Mouse (Mus musculus) lung, postnatal 10 days (tissue): ENCODE data around the gene Ppp3ca.

Experiments used
- DNase-seq: peaks from one replicate; pipeline ENCODE4 v3.0.0; 2021

Ppp3ca gene

DNA sequence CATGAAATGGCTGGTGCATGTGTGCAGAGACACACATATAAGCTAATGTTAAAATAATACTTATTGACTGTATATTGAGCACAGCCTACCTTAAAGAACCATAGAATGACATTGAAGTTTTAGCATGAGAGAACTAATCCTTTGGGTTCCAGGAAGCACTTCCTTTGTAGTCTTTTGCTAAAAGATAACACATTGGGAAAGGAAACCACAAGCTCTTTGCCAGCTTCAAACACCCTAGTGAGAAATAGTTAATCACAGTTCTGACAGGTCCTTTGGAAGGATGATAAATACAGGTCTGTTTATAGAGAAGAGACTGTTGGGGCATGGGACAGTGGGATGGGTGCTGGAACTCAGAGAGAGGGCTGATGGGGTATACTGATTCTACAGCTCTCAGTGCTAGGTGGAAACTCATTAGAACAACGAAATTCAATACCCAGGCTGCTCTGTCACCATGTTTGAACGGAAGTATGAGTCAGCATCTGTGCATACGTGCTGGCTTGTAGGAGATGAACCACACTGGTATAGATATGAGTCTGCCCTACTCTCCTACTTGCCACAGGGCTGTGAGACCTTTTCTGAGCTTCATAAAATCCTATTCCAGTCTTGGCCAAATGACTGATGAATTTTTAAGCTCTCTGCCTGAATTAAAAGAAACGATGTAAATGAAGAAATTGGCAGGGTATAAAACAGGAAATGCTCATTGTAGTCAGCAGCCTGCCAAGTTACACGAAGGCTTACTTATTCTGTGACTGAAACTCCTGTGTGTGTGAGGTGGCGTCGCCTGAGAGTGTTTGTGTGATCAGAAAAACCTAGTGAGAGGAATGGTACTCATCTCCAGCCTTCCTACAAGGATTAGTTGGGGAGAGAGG lies 271.0 kb downstream of the Ppp3ca start:
- no peak for DNase-seq

DNA sequence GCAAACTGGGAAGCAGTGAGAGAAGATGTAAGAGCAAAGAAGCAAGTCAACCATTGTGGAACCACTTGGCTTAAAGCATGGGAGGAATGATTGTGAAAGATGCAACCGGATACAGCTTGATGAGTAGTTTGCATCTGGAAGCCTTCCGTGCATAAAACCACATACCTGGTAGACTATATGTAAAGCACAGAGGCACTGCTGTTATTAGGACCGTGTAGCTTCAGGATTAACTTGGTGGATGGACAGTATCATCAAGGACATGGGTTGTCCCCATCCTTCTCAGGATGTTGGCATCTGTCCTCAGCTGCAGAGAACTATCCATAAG lies 271.6 kb downstream of the Ppp3ca start:
- DNase-seq: no peak

DNA sequence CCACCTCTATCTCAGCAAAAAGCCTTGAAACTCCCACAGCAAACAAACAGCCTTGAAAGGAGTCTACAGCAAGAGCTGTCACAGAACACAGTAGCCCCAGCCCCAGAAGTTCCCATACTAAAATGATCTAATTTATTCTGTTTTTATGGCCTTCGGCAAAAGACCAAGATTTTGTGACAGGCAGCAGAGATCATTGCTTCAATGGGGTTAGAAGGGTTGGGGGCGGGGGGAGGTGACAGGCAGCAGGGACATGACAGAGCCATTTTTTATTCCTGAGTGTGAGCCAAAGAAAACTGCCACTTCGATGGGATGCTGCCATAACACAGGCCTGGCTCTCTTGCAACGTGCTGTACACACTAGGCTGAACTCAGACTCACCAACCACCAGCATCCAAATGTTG lies 275.6 kb downstream of the Ppp3ca start:
- DNase-seq: peak; percentile 29

DNA sequence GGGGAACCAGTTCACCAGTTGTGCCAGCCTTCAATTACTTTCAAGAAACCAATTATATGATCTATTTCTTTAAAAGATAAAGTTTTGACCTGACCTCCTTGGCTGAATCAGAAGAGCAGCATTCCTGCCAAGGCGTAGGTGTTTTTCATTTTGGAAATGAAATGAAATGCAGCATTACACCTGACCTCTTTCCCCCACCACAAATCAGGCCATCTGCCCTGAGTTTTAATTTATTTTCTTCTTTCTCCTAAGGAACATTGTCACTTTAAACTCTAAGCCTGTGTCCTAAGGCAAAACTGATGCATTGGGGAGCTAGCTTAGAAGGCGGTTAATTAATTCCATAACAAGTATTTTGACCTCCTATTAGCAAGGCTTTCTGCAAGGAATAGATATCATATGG lies 276.7 kb downstream of the Ppp3ca start:
- no peak for DNase-seq

DNA sequence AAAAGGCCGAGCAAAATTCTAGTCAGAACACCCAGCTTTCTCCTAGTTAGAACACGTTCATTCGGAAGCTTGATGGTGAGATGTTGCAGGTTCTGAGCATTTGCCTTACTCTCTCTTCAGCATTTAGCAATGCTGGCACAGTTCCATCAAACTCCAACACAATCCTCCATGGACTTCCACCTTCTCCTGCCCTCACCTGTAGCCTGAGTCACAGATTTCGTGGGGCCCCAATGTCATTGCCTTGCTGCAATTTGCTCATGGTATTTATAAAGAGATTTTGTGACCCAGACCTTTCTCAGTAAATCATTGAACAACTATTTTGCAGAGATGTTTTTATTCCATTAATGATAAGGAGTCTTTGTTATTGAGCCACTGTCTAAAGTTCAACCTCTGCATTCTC lies 278.2 kb downstream of the Ppp3ca start:
- no peak for DNase-seq

DNA sequence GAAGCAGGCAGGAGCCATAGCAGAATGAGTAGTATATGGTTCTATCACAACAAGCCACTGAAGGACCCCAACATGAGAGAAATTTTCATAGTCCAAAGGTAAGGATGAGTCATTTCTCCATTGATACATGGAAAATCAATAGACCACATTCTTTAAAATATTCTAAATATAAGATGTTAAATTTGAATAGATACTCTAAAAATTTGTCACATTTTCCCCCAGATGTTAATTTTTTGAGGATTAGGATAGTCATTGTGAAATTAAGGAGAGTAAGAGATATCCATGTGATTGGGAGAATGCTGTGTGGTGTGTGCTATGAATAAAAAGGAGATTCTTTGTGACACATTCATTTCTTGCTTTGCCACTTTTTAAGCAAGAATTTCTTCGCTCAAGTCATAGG lies 281.9 kb downstream of the Ppp3ca start:
- DNase-seq: no peak

DNA sequence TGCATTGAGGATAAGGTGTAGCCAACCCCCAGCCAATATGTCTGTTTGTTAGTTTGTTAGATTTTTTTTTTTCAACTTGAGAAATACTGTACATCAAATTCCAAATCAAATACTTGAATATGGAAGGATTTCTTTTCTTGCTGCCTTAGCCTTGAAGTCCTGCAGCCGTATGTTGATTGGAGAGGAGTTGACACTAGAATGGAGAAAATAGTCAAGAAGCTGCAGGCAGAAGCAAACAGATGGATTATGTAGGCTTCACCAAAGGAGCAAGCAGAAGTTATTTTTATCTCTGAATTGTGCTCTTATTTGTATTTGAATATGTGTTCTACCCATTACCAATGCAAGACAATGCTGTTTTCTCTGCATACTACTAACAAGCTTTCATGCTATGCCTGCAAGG lies 282.9 kb downstream of the Ppp3ca start:
- DNase-seq: no peak

DNA sequence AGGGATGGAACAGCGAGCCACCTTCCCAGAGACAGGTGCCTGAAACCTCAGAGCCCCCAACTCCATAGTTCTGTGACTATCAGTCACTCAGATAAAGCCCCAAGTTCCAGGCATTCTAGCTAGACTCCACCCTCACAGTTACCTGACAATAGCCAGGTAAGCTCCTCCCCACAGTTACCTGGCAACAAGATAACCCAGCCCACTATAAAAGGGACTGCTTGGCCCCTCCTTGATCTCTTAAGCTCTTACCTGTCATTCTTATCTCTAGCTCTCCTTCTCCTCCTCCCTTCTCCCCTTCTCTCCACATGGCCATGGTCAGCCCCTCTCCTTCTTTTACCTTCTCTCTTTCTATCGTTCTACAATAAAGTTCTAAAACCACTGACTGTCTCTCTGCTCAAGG lies 285.1 kb downstream of the Ppp3ca start:
- DNase-seq: no peak

DNA sequence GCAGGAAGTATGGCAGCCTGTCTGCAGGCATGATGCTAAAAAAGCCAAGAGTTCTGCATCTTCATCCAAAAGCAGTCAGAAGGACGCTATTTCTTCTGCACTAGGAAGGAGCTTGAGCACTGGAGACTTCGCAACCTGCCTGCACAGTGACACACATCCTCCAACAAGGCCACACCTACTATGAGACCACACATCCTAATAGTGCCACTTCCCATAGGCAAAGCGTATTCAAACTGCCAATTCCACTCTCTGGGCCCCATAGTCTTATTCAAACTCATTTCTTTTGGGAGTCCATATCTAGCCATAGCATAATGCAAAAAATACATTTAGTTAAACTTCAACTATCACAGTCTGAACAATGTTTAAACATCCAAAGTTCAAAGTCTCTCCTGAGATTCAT lies 290.4 kb downstream of the Ppp3ca start:
- no peak for DNase-seq

DNA sequence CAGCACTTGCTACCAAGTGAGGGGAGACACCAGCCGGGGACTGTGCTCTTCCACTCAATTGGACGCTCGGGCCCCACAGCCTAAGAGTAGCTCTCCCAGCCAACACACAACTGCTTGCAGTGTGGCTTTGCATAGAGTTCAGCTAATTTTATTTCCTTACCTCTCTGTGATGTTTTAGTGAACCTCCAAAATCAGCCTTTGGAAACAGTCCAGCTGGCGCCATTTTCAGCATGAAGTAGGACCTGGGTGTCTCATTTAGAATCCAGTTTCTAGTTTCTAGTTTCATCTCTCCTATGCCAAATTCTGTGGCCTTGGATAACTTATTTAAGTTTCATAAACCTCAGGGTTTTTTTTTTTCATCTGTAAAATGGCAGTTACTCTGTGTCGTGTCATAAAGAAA lies 296.9 kb downstream of the Ppp3ca start:
- DNase-seq: no peak

DNA sequence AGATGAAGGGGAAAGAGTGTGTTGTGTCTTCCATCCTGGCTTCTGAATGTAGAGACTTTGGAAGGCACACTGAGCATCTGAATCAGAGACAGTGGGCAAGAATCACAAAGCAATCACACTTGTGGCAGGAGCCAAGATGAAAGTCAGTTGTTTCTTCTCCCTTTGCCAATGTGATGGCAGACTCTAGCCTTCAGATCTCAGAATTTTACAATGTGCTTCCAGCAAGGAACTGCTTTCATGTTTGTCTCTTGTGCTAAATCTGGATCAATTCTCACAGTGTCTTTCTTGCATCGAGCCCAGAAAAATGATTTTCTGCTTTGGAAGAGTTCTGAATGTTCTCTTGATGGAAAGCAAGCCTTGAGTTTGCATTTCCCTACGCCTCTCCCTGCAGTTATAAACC lies 297.6 kb downstream of the Ppp3ca start:
- DNase-seq: no peak

DNA sequence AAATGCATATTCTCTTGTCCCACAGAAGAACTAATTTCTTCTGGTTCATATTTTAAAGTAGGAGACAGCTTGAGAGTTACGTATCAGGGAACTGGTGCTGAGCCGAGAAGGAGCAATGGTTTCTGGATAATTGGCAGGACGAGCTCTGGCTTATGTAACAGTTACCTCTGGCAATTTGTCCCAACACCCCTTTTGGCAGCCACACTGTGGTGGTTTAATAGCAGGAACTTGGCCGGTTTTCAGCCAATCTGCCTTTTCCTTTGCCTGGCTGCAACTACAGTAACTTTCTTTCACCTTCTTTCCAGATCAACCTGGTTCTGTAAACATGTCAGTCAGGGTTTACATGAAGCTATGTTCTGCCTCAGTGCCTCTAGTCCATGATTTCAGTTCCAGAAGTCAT lies 299.9 kb downstream of the Ppp3ca start:
- DNase-seq: peak; percentile 36

DNA sequence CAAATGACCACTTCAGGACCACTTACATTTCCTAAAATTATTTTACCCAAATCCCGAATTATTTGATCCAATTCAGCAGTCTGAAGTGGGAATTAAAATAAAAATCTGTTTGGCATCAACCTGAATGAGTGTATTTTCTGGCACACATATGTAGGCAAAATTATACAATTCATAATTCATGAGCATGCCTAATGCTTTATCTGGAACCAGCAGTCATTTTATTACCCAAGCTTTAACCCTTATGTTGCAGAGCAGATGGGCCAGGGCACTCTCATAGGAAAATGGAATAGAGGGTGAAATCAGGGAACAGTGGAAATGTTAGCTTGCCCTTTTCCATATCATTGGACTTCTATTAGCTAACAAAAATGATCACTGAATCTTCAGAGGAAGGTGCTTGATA lies 307.9 kb downstream of the Ppp3ca start:
- no peak for DNase-seq

DNA sequence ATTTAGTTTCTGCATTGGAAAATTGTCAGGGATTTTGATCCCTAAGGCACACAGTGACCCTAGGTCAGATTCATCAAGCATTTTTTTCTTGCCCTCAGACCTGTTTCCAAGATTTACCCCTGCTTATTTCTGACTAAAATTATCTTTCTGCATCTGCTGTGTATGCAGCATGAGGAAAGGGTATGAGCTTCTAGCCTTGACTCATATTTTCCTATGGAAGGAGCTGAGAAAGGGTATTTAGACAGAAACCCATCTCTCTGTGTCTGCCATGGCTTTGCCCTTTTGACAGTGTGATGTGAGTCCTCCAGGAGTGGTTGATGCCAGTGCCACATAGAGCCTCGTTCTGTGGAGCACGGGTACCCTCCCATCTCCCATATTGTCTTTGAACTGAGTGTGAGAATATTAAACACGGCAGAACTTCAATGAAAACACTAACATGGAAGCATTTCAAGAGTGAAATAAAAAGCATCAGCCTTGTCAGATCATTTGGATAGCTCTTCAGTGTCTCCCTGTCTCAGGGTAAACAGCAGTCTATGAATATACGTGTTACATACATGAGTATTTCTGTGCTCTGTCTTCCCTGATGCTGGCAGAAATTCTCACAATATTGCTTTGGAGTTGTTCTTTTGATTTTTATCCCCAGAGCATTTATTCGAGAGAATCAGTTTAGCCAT lies 311.1 kb downstream of the Ppp3ca start:
- no peak for DNase-seq

DNA sequence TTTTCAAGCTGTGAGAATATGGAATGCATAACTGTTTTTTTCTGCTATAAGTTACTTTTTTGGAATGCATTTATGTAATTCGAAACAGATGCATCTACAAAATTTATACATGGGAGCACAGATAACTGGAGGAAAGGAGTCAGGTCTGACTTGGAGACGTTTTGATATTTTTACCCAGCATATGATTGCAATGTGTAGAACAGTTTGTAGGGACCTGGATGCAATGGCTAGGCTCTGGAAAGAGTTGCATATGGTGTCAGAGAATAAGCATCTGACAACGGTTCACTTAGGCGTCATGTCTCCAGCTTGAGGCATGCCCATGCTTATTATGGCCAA lies 311.6 kb downstream of the Ppp3ca start:
- DNase-seq: no peak

DNA sequence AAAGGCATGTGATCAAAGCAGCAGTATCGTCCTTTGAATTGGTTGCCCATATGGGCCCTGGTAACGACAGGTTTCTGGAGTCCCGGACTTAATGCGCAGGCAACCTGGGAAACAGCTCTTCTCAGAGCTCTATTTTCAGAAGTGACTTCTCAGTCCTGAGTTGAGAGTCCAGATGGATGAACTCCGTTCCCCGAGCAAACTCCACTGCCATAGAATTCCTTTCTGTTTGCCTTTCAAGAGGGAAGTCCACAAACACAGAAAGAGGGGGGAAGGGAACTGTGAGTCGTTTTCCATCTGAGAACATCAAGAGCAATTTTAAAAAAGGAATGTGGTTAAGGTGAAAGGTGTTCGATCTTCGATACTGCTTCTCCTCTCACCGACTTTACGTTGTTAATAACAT lies 312.1 kb downstream of the Ppp3ca start:
- no peak for DNase-seq

DNA sequence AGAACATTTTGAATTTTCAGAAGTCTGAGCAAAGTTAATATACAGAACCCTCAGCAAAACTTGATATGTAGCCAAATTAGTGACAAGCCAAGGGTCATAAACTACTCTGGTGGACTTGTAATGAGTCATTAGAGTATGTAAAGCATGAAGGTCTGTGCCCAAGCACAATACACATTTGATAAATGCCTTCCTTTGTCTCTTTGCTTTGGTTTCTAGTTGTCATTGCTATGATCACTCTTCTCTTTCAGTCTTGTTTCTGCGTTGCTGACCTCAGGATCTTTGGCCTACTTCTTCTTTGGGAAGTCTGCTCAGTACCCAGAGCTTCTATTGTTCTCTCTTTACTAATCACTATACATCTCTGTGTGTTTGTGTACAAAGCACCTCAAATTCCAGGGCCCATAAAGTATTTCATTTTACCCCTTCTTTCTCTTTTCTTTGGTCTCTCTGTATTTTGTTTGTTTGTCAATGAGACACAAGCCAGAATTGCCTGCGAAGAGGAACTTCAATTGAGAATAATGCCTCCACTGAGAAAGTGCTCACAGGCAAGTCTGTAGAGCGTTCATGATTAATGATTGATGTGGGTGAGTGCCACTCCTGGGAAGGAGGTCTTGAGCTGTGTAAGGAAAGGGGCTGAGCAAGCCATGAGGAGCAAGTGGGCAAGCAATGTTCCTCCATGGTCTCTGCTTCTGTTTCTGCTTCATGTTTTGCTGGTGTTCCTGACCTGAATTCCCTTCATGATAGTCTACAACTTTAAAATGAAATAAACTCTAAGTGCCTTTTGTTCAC lies 316.4 kb downstream of the Ppp3ca start:
- DNase-seq: no peak
